Mouse (Mus musculus) lung, embryonic 15.5 days (tissue): ENCODE measurements around the gene Fance. TPM values are rescaled to one million over a fixed set of nuclear protein-coding genes. Genes with fewer than 3 reads are reported as not detected.
A peak's percentile ranks its signal among the peaks of the same experiment; 100 is the strongest.

Experiments used
- ATAC-seq: fragments of 200-750 bp; cut with Nextera tagmentation; 2 replicates; pipeline ENCODE4 v1.8.0; 2017; ENCODE audit warnings: moderate number of reproducible peaks, borderline replicate concordance; ENCODE audit not compliant: low FRiP score, low TSS enrichment; ENCODE audit errors: extremely low read depth
- H3K27ac ChIP-seq: fragments of 300-500 bp; sonication (generic); 2 replicates; pipeline ENCODE4 v1.5.1; 2015; ENCODE audit warnings: moderate library complexity, mild to moderate bottlenecking, inconsistent platforms
- H3K27me3 ChIP-seq: fragments of 300-500 bp; sonication (generic); 2 replicates; pipeline ENCODE4 v1.6.1; 2015; ENCODE audit warnings: inconsistent platforms
- H3K36me3 ChIP-seq: fragments of 300-500 bp; sonication (generic); 2 replicates; pipeline ENCODE4 v1.6.1; 2015; ENCODE audit warnings: inconsistent platforms
- H3K4me1 ChIP-seq: fragments of 300-500 bp; sonication (generic); 2 replicates; pipeline ENCODE4 v1.6.1; 2015; ENCODE audit warnings: inconsistent platforms
- H3K4me2 ChIP-seq: fragments of 300-500 bp; sonication (generic); 2 replicates; pipeline ENCODE4 v1.6.1; 2015; ENCODE audit warnings: inconsistent platforms, mild to moderate bottlenecking, moderate library complexity
- H3K4me3 ChIP-seq: fragments of 300-500 bp; sonication (generic); 2 replicates; pipeline ENCODE4 v1.5.1; 2015; ENCODE audit warnings: mild to moderate bottlenecking, inconsistent platforms
- H3K9ac ChIP-seq: fragments of 300-500 bp; sonication (generic); 2 replicates; pipeline ENCODE4 v1.6.1; 2015; ENCODE audit warnings: inconsistent platforms
- H3K9me3 ChIP-seq: fragments of 300-500 bp; sonication (generic); 2 replicates; pipeline ENCODE4 v1.6.1; 2016; ENCODE audit warnings: inconsistent platforms
- WGBS: fragments of 180-500 bp; shearing (Covaris S2); methylation state at CpG from one replicate; pipeline ENCODE4 v1.1.7; 2015; 5-methylcytosine and 5-hydroxymethylcytosine counted together
- polyA plus RNA-seq: library from polyadenylated mRNA; unstranded; fragments of >200 nt; fragmentation: Nextera tagmentation; extraction: Ambion mirVana; gene quantifications from 2 replicates; pipeline ENCODE4 v1.2.1, GENCODE M21; 2015

Fance gene
- polyA plus RNA-seq, 1 experiment from 2014 or later = 32.8 TPM

DNA sequence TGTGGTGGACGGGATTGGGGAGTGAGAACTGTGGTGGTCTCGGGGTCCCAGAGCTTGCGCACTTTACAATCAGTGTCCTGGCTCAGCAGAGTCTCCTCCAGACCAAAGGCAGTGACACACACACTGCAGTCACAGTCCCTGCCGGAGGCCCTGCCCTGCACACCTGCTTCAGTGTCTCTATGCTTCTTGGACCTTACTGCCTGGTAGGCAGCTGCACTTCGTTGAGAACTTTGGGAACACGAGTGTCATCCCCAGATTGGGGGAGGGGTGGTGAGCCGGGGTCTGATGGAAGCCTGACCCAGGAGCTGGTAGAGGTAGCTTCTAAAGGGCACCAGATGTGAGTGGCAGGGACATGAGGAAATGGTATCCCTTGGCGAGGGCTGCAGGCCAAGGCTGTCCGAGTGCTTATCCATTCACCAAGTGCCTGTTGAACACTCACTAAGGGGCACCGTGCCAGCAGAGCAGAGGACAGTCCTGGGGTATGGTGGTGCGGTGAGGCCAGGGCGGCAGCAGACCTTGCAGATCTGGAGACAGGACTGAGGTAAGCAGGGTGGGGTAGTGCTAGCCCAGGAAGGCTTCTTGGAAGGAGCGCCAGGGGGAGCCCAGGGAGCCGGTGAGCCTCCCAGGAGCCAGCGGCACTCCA lies 33.4 kb upstream of the Fance start:
- no peaks in the 10 kb centered on the region for H3K36me3 ChIP-seq
- peak overlapping the region; percentile 25 for H3K27ac ChIP-seq
- no peak overlapping the region for H3K4me3 ChIP-seq
- H3K27me3 ChIP-seq = no peaks in the 10 kb centered on the region
- H3K4me1 ChIP-seq = peaks cover 45% of the 10 kb centered on the region
- H3K9me3 ChIP-seq = no peaks in the 10 kb centered on the region
- H3K9ac ChIP-seq = no peak overlapping the region
- ATAC-seq = no peak
- 41% methylated on average over 15 of the region's 15 CpGs for WGBS
- no peak overlapping the region for H3K4me2 ChIP-seq

DNA sequence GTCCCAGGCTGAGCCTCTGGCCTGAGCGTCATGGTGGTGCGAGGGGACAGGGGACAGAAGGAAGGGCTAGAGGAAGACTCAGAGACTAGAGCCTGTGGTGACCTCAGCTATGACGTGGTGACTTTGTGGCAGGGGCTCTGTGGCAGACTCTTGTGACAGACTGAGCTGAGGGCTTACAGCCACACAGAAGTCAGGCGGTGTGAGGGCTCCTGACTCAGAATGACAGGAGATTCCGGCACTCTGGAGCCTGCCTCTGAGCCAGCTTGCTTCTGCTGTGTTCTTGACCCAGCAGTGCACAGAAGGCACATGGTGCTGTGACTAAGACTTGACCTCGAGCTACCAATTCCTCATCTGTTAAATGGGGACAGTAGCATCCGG lies 32.9 kb upstream of the Fance start:
- Histone ChIP-seq H3K9ac (no peak overlapping the region), H3K4me3 (no peak overlapping the region), H3K4me2 (no peak overlapping the region), H3K9me3 (no peaks in the 10 kb centered on the region), H3K4me1 (peaks cover 45% of the 10 kb centered on the region), H3K36me3 (no peaks in the 10 kb centered on the region), H3K27ac (peak overlapping the region; percentile 25; the same call in 1 of the 2 replicates), H3K27me3 (no peaks in the 10 kb centered on the region)
- no peak for ATAC-seq
- 61% methylated on average over 7 of the region's 7 CpGs for WGBS

DNA sequence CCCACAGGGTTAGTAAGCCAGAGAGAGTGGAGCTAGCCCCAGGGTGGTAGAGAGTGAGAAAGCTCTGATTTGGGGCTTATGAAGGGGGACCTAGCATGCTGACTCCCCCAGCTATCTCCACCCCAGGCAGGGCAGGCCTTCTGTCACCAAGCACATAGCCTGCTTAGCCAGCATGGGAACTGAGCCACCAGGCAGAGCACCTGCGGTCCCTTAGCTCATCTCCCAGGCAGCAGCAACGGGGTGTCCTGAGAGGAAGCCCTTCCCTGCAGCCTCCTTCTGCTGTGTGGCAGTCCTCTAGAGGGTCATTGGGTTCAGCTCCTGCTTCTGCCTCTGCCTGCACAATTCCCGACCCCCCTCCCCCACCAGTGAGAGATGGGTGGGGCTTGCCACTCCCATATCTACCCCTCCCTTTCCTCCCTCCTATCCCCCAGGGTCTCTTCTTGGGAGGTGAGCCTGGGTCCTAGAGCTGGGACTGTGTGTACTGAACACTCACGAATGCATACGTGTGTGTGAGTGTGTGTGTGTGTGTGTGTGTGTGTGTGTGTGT lies 32.4 kb upstream of the Fance start:
- Histone ChIP-seq H3K4me1 (peaks cover 49% of the 10 kb centered on the region), H3K27ac (no peak overlapping the region), H3K9me3 (no peaks in the 10 kb centered on the region), H3K36me3 (no peaks in the 10 kb centered on the region), H3K27me3 (no peaks in the 10 kb centered on the region), H3K4me2 (no peak overlapping the region), H3K9ac (no peak overlapping the region), H3K4me3 (no peak overlapping the region)
- WGBS = 30% methylated on average over 5 of the region's 5 CpGs
- ATAC-seq = peak; percentile 39; the same call in 1 of the 2 replicates

GRCm38 (mm10) chr17:28281866-28282441 lies 31.4 kb upstream of the Fance start:
- no peaks in the 10 kb centered on the region for H3K36me3 ChIP-seq
- H3K27me3 ChIP-seq = no peaks in the 10 kb centered on the region
- WGBS = 87% methylated on average over 7 of the region's 7 CpGs
- H3K9me3 ChIP-seq = no peaks in the 10 kb centered on the region
- H3K4me3 ChIP-seq = no peak overlapping the region
- peaks cover 51% of the 10 kb centered on the region for H3K4me1 ChIP-seq
- no peak overlapping the region for H3K27ac ChIP-seq
- ATAC-seq = no peak
- no peak overlapping the region for H3K4me2 ChIP-seq
- no peak overlapping the region for H3K9ac ChIP-seq

DNA sequence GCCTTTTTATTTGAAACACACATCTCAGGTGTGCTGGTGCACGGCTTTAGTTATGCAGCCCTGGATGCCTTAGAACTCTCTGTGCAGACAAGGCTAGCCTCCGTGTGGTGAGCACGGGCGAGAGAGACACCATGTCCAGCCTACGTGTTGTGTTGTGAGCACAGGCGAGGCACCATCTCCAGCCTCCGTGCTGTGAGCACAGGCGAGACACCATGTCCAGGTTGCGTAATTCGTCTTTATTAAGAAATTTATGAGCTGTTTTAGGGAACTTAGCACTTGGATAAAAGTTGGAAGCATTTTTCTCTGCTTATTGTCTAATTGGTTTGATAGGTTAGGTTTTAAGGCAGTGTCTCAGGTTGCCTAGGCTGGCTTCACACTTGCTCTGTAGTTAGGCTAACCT lies 30.1 kb upstream of the Fance start:
- no peak overlapping the region for H3K4me3 ChIP-seq
- H3K9me3 ChIP-seq = no peaks in the 10 kb centered on the region
- ATAC-seq = no peak
- no peaks in the 10 kb centered on the region for H3K27me3 ChIP-seq
- no peaks in the 10 kb centered on the region for H3K36me3 ChIP-seq
- H3K4me2 ChIP-seq = no peak overlapping the region
- no peak overlapping the region for H3K27ac ChIP-seq
- peaks cover 50% of the 10 kb centered on the region for H3K4me1 ChIP-seq
- 82% methylated on average over 10 of the region's 10 CpGs for WGBS
- no peak overlapping the region for H3K9ac ChIP-seq

DNA sequence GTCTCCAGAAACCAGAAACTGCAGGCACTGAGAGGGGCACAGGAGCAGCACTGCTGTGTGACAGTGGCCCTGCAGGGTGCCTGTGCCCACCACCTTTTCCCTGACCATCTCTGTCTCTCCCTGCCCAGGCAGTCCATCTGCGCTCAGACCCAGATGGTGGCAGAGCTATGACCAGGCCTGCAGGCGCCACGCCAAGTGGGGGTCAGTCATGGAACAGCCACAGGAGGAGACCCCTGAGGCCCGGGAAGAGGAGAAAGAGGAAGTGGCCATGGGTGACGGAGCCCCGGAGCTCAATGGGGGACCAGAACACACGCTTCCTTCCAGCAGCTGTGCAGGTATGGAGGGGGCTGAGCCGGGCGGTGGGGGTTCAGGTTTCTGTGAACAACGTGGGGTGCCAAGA lies 27.2 kb upstream of the Fance start:
- H3K4me1 ChIP-seq = peaks cover 37% of the 10 kb centered on the region
- ATAC-seq = no peak
- H3K9me3 ChIP-seq = no peaks in the 10 kb centered on the region
- no peak overlapping the region for H3K4me3 ChIP-seq
- WGBS = 73% methylated on average over 10 of the region's 10 CpGs
- no peaks in the 10 kb centered on the region for H3K36me3 ChIP-seq
- no peak overlapping the region for H3K27ac ChIP-seq
- H3K9ac ChIP-seq = no peak overlapping the region
- no peaks in the 10 kb centered on the region for H3K27me3 ChIP-seq
- H3K4me2 ChIP-seq = no peak overlapping the region

GRCm38 (mm10) chr17:28286964-28287363 lies 26.4 kb upstream of the Fance start:
- 56% methylated on average over 5 of the region's 5 CpGs for WGBS
- H3K27ac ChIP-seq = no peak overlapping the region
- H3K9ac ChIP-seq = no peak overlapping the region
- no peak overlapping the region for H3K4me3 ChIP-seq
- no peak overlapping the region for H3K4me2 ChIP-seq
- H3K36me3 ChIP-seq = no peaks in the 10 kb centered on the region
- H3K9me3 ChIP-seq = no peaks in the 10 kb centered on the region
- H3K27me3 ChIP-seq = no peaks in the 10 kb centered on the region
- peaks cover 33% of the 10 kb centered on the region for H3K4me1 ChIP-seq
- ATAC-seq = no peak; the same call in 1 of the 2 replicates

DNA sequence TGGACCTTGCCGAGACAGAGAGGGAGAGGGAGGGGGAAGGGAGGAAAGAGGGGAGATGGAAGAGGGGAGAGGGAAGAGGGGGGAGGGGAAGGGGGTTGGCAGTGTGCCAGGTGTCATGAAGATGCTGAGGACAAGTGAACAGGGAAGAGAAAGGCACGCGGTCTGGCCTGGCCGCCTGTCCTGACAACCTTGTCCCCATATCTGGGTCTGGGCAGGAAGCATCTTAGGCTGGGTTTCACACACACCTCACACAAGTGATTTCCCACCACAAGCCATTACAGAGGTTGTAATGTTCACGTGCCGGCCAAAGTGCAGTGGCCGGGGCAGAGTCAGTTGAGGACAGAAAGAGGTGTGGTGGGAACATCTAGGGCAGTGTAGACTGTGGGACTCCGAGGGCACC lies 25.7 kb upstream of the Fance start:
- Histone ChIP-seq H3K36me3 (no peaks in the 10 kb centered on the region), H3K4me1 (peaks cover 33% of the 10 kb centered on the region), H3K27me3 (no peaks in the 10 kb centered on the region), H3K9me3 (no peaks in the 10 kb centered on the region; the same call in 1 of the 2 replicates), H3K27ac (no peak overlapping the region), H3K9ac (no peak overlapping the region), H3K4me3 (no peak overlapping the region), H3K4me2 (no peak overlapping the region)
- 49% methylated on average over 8 of the region's 8 CpGs for WGBS
- ATAC-seq = 0 out of 2 replicates have a peak, but pooled peaks have one; percentile 5

GRCm38 (mm10) chr17:28287980-28288379 lies 25.3 kb upstream of the Fance start:
- no peak overlapping the region for H3K4me3 ChIP-seq
- H3K4me1 ChIP-seq = peaks cover 33% of the 10 kb centered on the region
- H3K27ac ChIP-seq = no peak overlapping the region
- no peaks in the 10 kb centered on the region for H3K27me3 ChIP-seq
- no peak overlapping the region for H3K4me2 ChIP-seq
- no peaks in the 10 kb centered on the region; the same call in 1 of the 2 replicates for H3K9me3 ChIP-seq
- H3K9ac ChIP-seq = no peak overlapping the region
- WGBS = 41% methylated on average over 5 of the region's 5 CpGs
- no peaks in the 10 kb centered on the region for H3K36me3 ChIP-seq
- ATAC-seq = 0 out of 2 replicates have a peak, but pooled peaks have one; percentile 16

DNA sequence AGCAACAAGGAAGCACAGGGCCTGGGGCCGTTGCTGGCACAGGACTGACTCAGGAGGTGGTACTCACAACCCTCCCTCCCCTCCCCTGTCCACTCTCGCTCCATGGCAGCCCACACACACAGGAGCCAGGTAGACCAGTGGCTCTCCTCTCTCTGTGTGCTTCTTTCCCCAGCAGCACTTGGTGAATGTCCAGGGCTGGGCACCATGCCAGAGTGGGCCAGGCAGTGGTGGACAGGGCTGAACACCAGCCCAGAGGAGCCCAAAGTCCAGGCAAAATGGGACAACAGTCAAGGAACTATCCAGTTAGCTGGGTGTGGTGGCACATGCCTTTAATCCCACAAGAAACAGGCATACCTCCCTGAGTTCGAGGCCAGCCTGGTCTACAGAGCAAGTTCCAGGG lies 23.1 kb upstream of the Fance start:
- H3K9ac ChIP-seq = no peak overlapping the region
- no peak overlapping the region for H3K4me2 ChIP-seq
- peaks cover 45% of the 10 kb centered on the region for H3K4me1 ChIP-seq
- WGBS = 67% methylated on average over 3 of the region's 3 CpGs
- H3K4me3 ChIP-seq = no peak overlapping the region
- peak; percentile 41; the same call in 1 of the 2 replicates for ATAC-seq
- no peaks in the 10 kb centered on the region; the same call in 1 of the 2 replicates for H3K9me3 ChIP-seq
- H3K27me3 ChIP-seq = no peaks in the 10 kb centered on the region
- H3K36me3 ChIP-seq = no peaks in the 10 kb centered on the region
- no peak overlapping the region for H3K27ac ChIP-seq

- Histone ChIP-seq H3K9me3 (no peaks in the 10 kb centered on the region; the same call in 1 of the 2 replicates), H3K4me2 (no peak overlapping the region), H3K4me3 (no peak overlapping the region), H3K9ac (no peak overlapping the region), H3K27me3 (no peaks in the 10 kb centered on the region), H3K4me1 (peaks cover 43% of the 10 kb centered on the region), H3K36me3 (no peaks in the 10 kb centered on the region), H3K27ac (no peak overlapping the region)
- 47% methylated on average over 11 of the region's 11 CpGs for WGBS
- no peak for ATAC-seq
These were observed 22.6 kb upstream of the Fance start for GRCm38 (mm10) chr17:28290671-28291070.

- Histone ChIP-seq H3K4me2 (no peak overlapping the region), H3K9ac (no peak overlapping the region), H3K9me3 (no peaks in the 10 kb centered on the region; the same call in 1 of the 2 replicates), H3K27me3 (no peaks in the 10 kb centered on the region), H3K4me1 (peaks cover 38% of the 10 kb centered on the region), H3K27ac (no peak overlapping the region), H3K36me3 (no peaks in the 10 kb centered on the region), H3K4me3 (no peak overlapping the region)
- WGBS = 64% methylated on average over 7 of the region's 7 CpGs
- ATAC-seq = no peak
These were observed 22.0 kb upstream of the Fance start for GRCm38 (mm10) chr17:28291346-28291745.
